Mouse (Mus musculus) CH12.LX (cell line): ENCODE data around the gene Pdzd8. TPM values are rescaled to one million over a fixed set of nuclear protein-coding genes. Genes with fewer than 3 reads are reported as not detected.

Experiments
- DNase-seq: peaks from one replicate; pipeline ENCODE4 v3.0.0-alpha.2; 2013; ENCODE audit errors: extremely low read depth
- H3K27ac ChIP-seq: 2 replicates; pipeline ENCODE4 v1.5.1; 2012; ENCODE audit warnings: low read depth, mild to moderate bottlenecking, control low read depth, moderate library complexity; ENCODE audit not compliant: insufficient read depth
- H3K27me3 ChIP-seq: replicated peaks from 2 replicates; pipeline ENCODE3; 2012; ENCODE audit warnings: inconsistent platforms
- H3K36me3 ChIP-seq, 2 experiments: replicated peaks in 1 of 2; 2 replicates each; pipeline versions ENCODE3 to v1.6.1; 2012; ENCODE audit warnings: inconsistent platforms in 1 of 2, low read length in 1 of 2, mild to moderate bottlenecking in 1 of 2, mixed read lengths in 1 of 2, moderate library complexity in 1 of 2; ENCODE audit not compliant: control insufficient read depth in 1 of 2, insufficient read depth in 1 of 2
- H3K4me1 ChIP-seq, 2 experiments: 2 replicates each; pipeline ENCODE4 v1.6.1; 2012; ENCODE audit warnings: inconsistent platforms in 1 of 2, moderate library complexity in 1 of 2; ENCODE audit not compliant: insufficient read depth in 2 of 2, control insufficient read depth in 1 of 2
- H3K4me2 ChIP-seq: 2 replicates; pipeline ENCODE4 v1.6.1; 2012; ENCODE audit warnings: low read depth, mild to moderate bottlenecking, control low read depth; ENCODE audit not compliant: poor library complexity, insufficient read depth, severe bottlenecking
- H3K4me3 ChIP-seq, 3 experiments: fragments of 150-350 bp in 1 of 3; sonication (generic) in 1 of 3; replicated peaks in 1 of 3; 2 replicates each; pipeline versions ENCODE3 to v1.5.1; 2011 to 2012; ENCODE audit warnings: low read depth in 2 of 3, low read length in 2 of 3, mild to moderate bottlenecking in 2 of 3, moderate library complexity in 2 of 3, control low read depth in 1 of 3, improper control_type of control experiment in 1 of 3, inconsistent platforms in 1 of 3, mixed read lengths in 1 of 3; ENCODE audit not compliant: poor library complexity in 1 of 3
- H3K79me2 ChIP-seq: replicated peaks from 2 replicates; pipeline ENCODE4 v1.6.1; 2012; ENCODE audit warnings: mild to moderate bottlenecking, moderate library complexity; ENCODE audit not compliant: control insufficient read depth, poor library complexity, insufficient read depth, severe bottlenecking; ENCODE audit errors: extremely low read depth
- H3K9ac ChIP-seq: 2 replicates; pipeline ENCODE4 v1.6.1; 2012; ENCODE audit warnings: low read depth, mild to moderate bottlenecking, control low read depth, moderate library complexity; ENCODE audit not compliant: insufficient read depth
- H3K9me3 ChIP-seq: replicated peaks from 2 replicates; pipeline ENCODE3; 2012; ENCODE audit warnings: low read length, inconsistent platforms, mixed read lengths
- BHLHE40 ChIP-seq: IDR thresholded peaks from 2 replicates; pipeline ENCODE4 v1.6.1; 2011; ENCODE audit warnings: mild to moderate bottlenecking, low read depth, low read length, improper control_type of control experiment
- CHD1 ChIP-seq: IDR thresholded peaks from 2 replicates; pipeline ENCODE4 v1.6.1; 2012; ENCODE audit warnings: low read depth, low read length, improper control_type of control experiment, inconsistent platforms
- CHD2 ChIP-seq: IDR thresholded peaks from 2 replicates; pipeline ENCODE4 v1.6.1; 2011; ENCODE audit warnings: low read length, improper control_type of control experiment
- CTCF ChIP-seq, 2 experiments: IDR thresholded peaks in 1 of 2; conservative IDR thresholded peaks in 1 of 2; 2 replicates each; pipeline ENCODE4 v1.5.1; 2011 to 2012; ENCODE audit warnings: low read depth in 2 of 2, low read length in 2 of 2, improper control_type of control experiment in 1 of 2, inconsistent platforms in 1 of 2, mild to moderate bottlenecking in 1 of 2, moderate library complexity in 1 of 2
- ELF1 ChIP-seq: IDR thresholded peaks from 2 replicates; pipeline ENCODE4 v1.6.1; 2014; ENCODE audit warnings: low read depth, mild to moderate bottlenecking, inconsistent platforms, low read length, improper control_type of control experiment
- EP300 ChIP-seq: IDR thresholded peaks from 2 replicates; pipeline ENCODE4 v1.6.1; 2011; ENCODE audit warnings: low read length, improper control_type of control experiment
- ETS1 ChIP-seq: conservative IDR thresholded peaks from 2 replicates; pipeline ENCODE4 v1.6.1; 2012; ENCODE audit warnings: low read depth, mild to moderate bottlenecking, inconsistent platforms, low read length, improper control_type of control experiment, moderate library complexity
- GABPA ChIP-seq: IDR thresholded peaks from 2 replicates; pipeline ENCODE4 v1.6.1; 2012; ENCODE audit warnings: low read depth, low read length, improper control_type of control experiment, inconsistent platforms; ENCODE audit not compliant: insufficient replicate concordance
- HCFC1 ChIP-seq: IDR thresholded peaks from 2 replicates; pipeline ENCODE4 v1.6.1; 2012; ENCODE audit warnings: low read depth, mild to moderate bottlenecking, inconsistent platforms, low read length, improper control_type of control experiment
- JUN ChIP-seq: IDR thresholded peaks from 2 replicates; pipeline ENCODE4 v1.6.1; 2011; ENCODE audit warnings: low read depth, mild to moderate bottlenecking, low read length, improper control_type of control experiment, moderate library complexity; ENCODE audit not compliant: insufficient read depth
- JUND ChIP-seq: conservative IDR thresholded peaks from 2 replicates; pipeline ENCODE4 v1.6.1; 2011; ENCODE audit warnings: low read depth, low read length, improper control_type of control experiment
- KAT2A ChIP-seq: IDR thresholded peaks from 2 replicates; pipeline ENCODE4 v1.6.1; 2012; ENCODE audit warnings: low read length, improper control_type of control experiment, inconsistent platforms; ENCODE audit not compliant: insufficient replicate concordance
- MAFK ChIP-seq: IDR thresholded peaks from 2 replicates; pipeline ENCODE4 v1.6.1; 2011; ENCODE audit warnings: low read length, improper control_type of control experiment; ENCODE audit not compliant: insufficient replicate concordance
- MAZ ChIP-seq: IDR thresholded peaks from 2 replicates; pipeline ENCODE4 v1.6.1; 2012; ENCODE audit warnings: low read depth, mild to moderate bottlenecking, inconsistent platforms, low read length, improper control_type of control experiment, moderate library complexity
- MEF2A ChIP-seq: IDR thresholded peaks from 2 replicates; pipeline ENCODE4 v1.6.1; 2014; ENCODE audit warnings: low read depth, mild to moderate bottlenecking, inconsistent platforms, low read length, improper control_type of control experiment, borderline replicate concordance
- MXI1 ChIP-seq: IDR thresholded peaks from 2 replicates; pipeline ENCODE4 v1.6.1; 2011; ENCODE audit warnings: mild to moderate bottlenecking, low read depth, low read length, improper control_type of control experiment
- NELFE ChIP-seq: IDR thresholded peaks from 2 replicates; pipeline ENCODE4 v1.6.1; 2011; ENCODE audit warnings: low read depth, low read length, improper control_type of control experiment
- NRF1 ChIP-seq: IDR thresholded peaks from 2 replicates; pipeline ENCODE4 v1.6.1; 2014; ENCODE audit warnings: low read depth, mild to moderate bottlenecking, inconsistent platforms, low read length, improper control_type of control experiment, moderate library complexity
- POLR2AphosphoS2 ChIP-seq: IDR thresholded peaks from 2 replicates; pipeline ENCODE4 v1.6.1; 2011; ENCODE audit warnings: low read depth, low read length, improper control_type of control experiment
- RAD21 ChIP-seq: IDR thresholded peaks from 2 replicates; pipeline ENCODE4 v1.6.1; 2011; ENCODE audit warnings: low read depth, mild to moderate bottlenecking, low read length, improper control_type of control experiment, moderate library complexity
- RCOR1 ChIP-seq: conservative IDR thresholded peaks from 2 replicates; pipeline ENCODE4 v1.6.1; 2012; ENCODE audit warnings: low read depth, mild to moderate bottlenecking, inconsistent platforms, low read length, improper control_type of control experiment
- SIN3A ChIP-seq: IDR thresholded peaks from 2 replicates; pipeline ENCODE4 v1.6.1; 2012; ENCODE audit warnings: low read length, improper control_type of control experiment, inconsistent platforms
- SMC3 ChIP-seq: IDR thresholded peaks from 2 replicates; pipeline ENCODE4 v1.6.1; 2011; ENCODE audit warnings: low read depth, low read length, improper control_type of control experiment
- TBP ChIP-seq: conservative IDR thresholded peaks from 2 replicates; pipeline ENCODE4 v1.6.1; 2011; ENCODE audit warnings: low read depth, low read length, improper control_type of control experiment
- TCF12 ChIP-seq: IDR thresholded peaks from 2 replicates; pipeline ENCODE4 v1.6.1; 2014; ENCODE audit warnings: low read depth, mild to moderate bottlenecking, inconsistent platforms, low read length, improper control_type of control experiment
- UBTF ChIP-seq: IDR thresholded peaks from 2 replicates; pipeline ENCODE4 v1.6.1; 2012; ENCODE audit warnings: low read depth, mild to moderate bottlenecking, inconsistent platforms, low read length, improper control_type of control experiment, moderate library complexity
- USF1 ChIP-seq: IDR thresholded peaks from 2 replicates; pipeline ENCODE4 v1.6.1; 2014; ENCODE audit warnings: low read depth, mild to moderate bottlenecking, inconsistent platforms, low read length, improper control_type of control experiment
- ZC3H11A ChIP-seq: IDR thresholded peaks from 2 replicates; pipeline ENCODE4 v1.6.1; 2012; ENCODE audit warnings: low read depth, mild to moderate bottlenecking, inconsistent platforms, low read length, improper control_type of control experiment
- ZKSCAN1 ChIP-seq: IDR thresholded peaks from 2 replicates; pipeline ENCODE4 v1.6.1; 2012; ENCODE audit warnings: low read depth, inconsistent platforms, low read length, improper control_type of control experiment, borderline replicate concordance
- ZMIZ1 ChIP-seq: IDR thresholded peaks from 2 replicates; pipeline ENCODE4 v1.6.1; 2012; ENCODE audit warnings: low read depth, mild to moderate bottlenecking, inconsistent platforms, low read length, improper control_type of control experiment
- ZNF384 ChIP-seq: IDR thresholded peaks from 2 replicates; pipeline ENCODE4 v1.6.1; 2012; ENCODE audit warnings: low read depth, low read length, improper control_type of control experiment, inconsistent platforms
- dilution Hi-C: fragments of 300-500 bp; cut with MboI; formaldehyde crosslinking; loops from 2 replicates; pipeline ENCODE4 v1.14.3; 2020; ENCODE audit warnings: low sequenced_read_pairs; ENCODE audit not compliant: extremely low pct_unique_long_range_greater_than_20kb, extremely low pct_ligation_motif_present
- in situ Hi-C: fragments of 300-500 bp; cut with MboI; formaldehyde crosslinking; loops from 3 replicates; pipeline ENCODE4 v1.14.3; 2019; ENCODE audit warnings: low sequenced_read_pairs, low pct_ligation_motif_present, low pct_unique_long_range_greater_than_20kb, mixed read lengths
- polyA plus RNA-seq: library from polyadenylated mRNA; unstranded; fragments of >175 nt; gene quantifications from 2 replicates; pipeline ENCODE4 v1.2.1, GENCODE M21; 2012; ENCODE audit warnings: low read depth; ENCODE audit not compliant: insufficient read length
- total RNA-seq, 2 experiments: library from RNA; depleted of rRNA; stranded (reverse); fragments of 300-350 nt in 1 of 2; fragments of >200 nt in 1 of 2; gene quantifications; 2 replicates each; pipeline ENCODE4 v1.2.3; 2012 to 2014

Pdzd8 gene
- total and polyA plus RNA-seq, 3 experiments = 14.5 to 22.8 (median 20.2) TPM

GRCm38 (mm10) chr19:59339908-59340307 is 5.7 kb downstream of the Pdzd8 start:
- no peak for DNase-seq
- peaks cover 0 to 57% of the 10 kb centered on the region in 2 experiments; a peak in 2 of 4 replicates for H3K4me1 ChIP-seq
- no peaks in the 10 kb centered on the region for H3K27me3 ChIP-seq
- peaks cover 2 to 23% of the 10 kb centered on the region in 2 experiments for H3K36me3 ChIP-seq
- dilution Hi-C loops = no loop called here
- H3K4me3 ChIP-seq = no peak overlapping the region
- no peak for TF ChIP-seq RAD21
- TF ChIP-seq JUND = no peak
- TF ChIP-seq MXI1 = no peak
- TF ChIP-seq MEF2A = no peak
- TF ChIP-seq NELFE = no peak
- no peak for TF ChIP-seq BHLHE40
- TF ChIP-seq HCFC1 = no peak
- TF ChIP-seq CHD2 = no peak
- TF ChIP-seq JUN = no peak
- no peak for TF ChIP-seq ZMIZ1
- TF ChIP-seq SIN3A = no peak
- no peak for TF ChIP-seq POLR2AphosphoS2
- TF ChIP-seq RCOR1 = no peak
- TF ChIP-seq MAFK = no peak
- no peak for TF ChIP-seq KAT2A
- TF ChIP-seq ELF1 = no peak
- TF ChIP-seq EP300 = no peak
- no peak for TF ChIP-seq UBTF
- TF ChIP-seq GABPA = no peak
- TF ChIP-seq ZC3H11A = no peak
- no peak overlapping the region for H3K27ac ChIP-seq
- in situ Hi-C loops = no loop called here
- H3K9me3 ChIP-seq = no peaks in the 10 kb centered on the region
- no peak overlapping the region for H3K4me2 ChIP-seq
- H3K9ac ChIP-seq = no peak overlapping the region
- peaks cover 57% of the 10 kb centered on the region for H3K79me2 ChIP-seq

DNA sequence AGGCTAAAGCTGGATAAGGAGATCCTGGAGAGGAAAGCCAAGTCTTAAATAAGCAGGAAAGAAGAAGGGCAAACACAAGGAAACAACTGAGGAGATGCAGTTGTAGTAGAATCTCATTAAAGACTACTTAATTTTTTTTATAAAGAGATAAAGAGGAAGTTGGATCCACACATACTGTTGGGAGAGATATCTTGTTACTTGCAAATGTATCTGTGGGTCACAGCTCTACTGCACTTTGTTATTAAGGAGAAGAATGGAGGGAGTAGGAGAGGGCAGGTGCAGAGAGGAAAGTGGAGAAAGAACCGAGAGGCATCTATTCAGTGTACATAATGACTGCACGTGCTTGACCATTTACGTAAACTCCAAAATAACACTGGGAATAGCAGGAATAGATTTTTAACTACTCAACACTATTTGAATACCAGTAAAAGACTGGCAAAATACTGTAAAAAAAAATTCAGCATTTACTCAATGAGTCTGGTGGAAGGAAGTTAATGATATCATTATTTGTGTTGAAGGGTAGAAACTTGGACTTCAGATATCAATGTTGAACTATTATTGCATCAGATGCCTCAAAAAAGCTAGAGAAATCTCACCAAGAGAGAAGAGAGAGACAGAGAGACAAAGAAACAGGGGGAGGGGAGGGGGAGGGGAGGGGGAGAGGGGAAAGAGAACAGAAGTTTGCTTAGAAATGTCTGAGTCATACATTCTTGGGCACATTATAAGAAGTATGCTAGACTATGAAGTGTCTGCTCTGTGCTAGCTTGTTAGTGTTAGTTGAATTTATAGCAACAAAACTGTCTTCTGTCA is 7.5 kb downstream of the Pdzd8 start:
- Histone ChIP-seq H3K27ac (no peak overlapping the region), H3K4me2 (no peak overlapping the region; the same call in 1 of the 2 replicates)

More for the DNA sequence above, 7.5 kb downstream of the Pdzd8 start:
- no peaks in the 10 kb centered on the region for H3K27me3 ChIP-seq
- H3K9me3 ChIP-seq = no peaks in the 10 kb centered on the region
- H3K4me1 ChIP-seq = peaks cover 0 to 57% of the 10 kb centered on the region in 2 experiments; a peak in 2 of 4 replicates
- H3K36me3 ChIP-seq = peaks cover 2 to 29% of the 10 kb centered on the region in 2 experiments
- TF ChIP-seq TCF12 = no peak
- no peak for TF ChIP-seq ZMIZ1
- TF ChIP-seq ZKSCAN1 = no peak
- TF ChIP-seq UBTF = no peak
- no peak for TF ChIP-seq RAD21
- TF ChIP-seq SIN3A = no peak
- no peak for TF ChIP-seq ELF1
- TF ChIP-seq CHD2 = no peak
- TF ChIP-seq SMC3 = no peak
- no peak for TF ChIP-seq ETS1
- no peak for TF ChIP-seq TBP
- no peak for TF ChIP-seq NRF1
- TF ChIP-seq ZNF384 = no peak
- TF ChIP-seq MAZ = no peak
- TF ChIP-seq BHLHE40 = no peak
- no peak for TF ChIP-seq USF1
- no peak for TF ChIP-seq EP300
- TF ChIP-seq CTCF (conservative IDR thresholded peaks at IDR 0.05 in 1 of 2, IDR thresholded peaks at IDR 0.05 in 1 of 2; ENCODE audit: low read depth in 2 of 2, low read length in 2 of 2) = no peak
- no peak for TF ChIP-seq CHD1
- no peak for DNase-seq
- no peak overlapping the region for H3K4me3 ChIP-seq
- in situ Hi-C loops (no loop called here), dilution Hi-C loops (no loop called here)
- peaks cover 45% of the 10 kb centered on the region for H3K79me2 ChIP-seq
- H3K9ac ChIP-seq = no peak overlapping the region
